12 mouse cellular contexts compared by ENCODE assay signal in genomic region chr1:133118127-133118526, GRCm38 (mm10). TPM values are rescaled to one million over a fixed set of nuclear protein-coding genes. Genes with fewer than 3 reads are reported as not detected.
DNase-seq lines count a peak whose midpoint lies in the region; ATAC-seq lines count a peak whose summit lies in the region.
"Had no signal": no experiment of that assay in that cellular context is flagged by ENCODE, and none has a peak within 500 bp of the region (broad histone marks: within the 10 kb centered on the region; RNA-seq: fewer than 3 reads in every experiment).

No protein-coding gene starts in this region.

- H3K9ac ChIP-seq in midbrain, embryonic 11.5 days (ENCODE audit: low read length) = no peak overlapping the region
- H3K9ac ChIP-seq: hindbrain, embryonic 15.5 days had no signal

- no peaks in the 10 kb centered on the region for H3K36me3 ChIP-seq in midbrain, embryonic 11.5 days (ENCODE audit: control insufficient read depth, insufficient read depth, low read length)
- H3K36me3 ChIP-seq: hindbrain, embryonic 15.5 days had no signal

- peak; percentile 7 to 68; a peak in 1 of 4 replicates for ATAC-seq in hematopoietic stem cell, adult 5-6 weeks (replicated peaks in 1 of 2; ENCODE audit: insufficient read depth in 1 of 2, low FRiP score in 2 of 2, low TSS enrichment in 1 of 2, low read depth in 1 of 2, poor library complexity in 2 of 2, severe bottlenecking in 2 of 2)
- no peak for ATAC-seq in midbrain, embryonic 11.5 days (ENCODE audit: low FRiP score)
- ATAC-seq: Patski had no signal

- H3K4me1 ChIP-seq in midbrain, embryonic 11.5 days (ENCODE audit: control insufficient read depth, insufficient read depth, low read length) = no peaks in the 10 kb centered on the region
- H3K4me1 ChIP-seq: hindbrain, embryonic 15.5 days had no signal

- H3K27ac ChIP-seq in midbrain, embryonic 11.5 days (ENCODE audit: low read depth, low read length) = no peak overlapping the region
- H3K27ac ChIP-seq: hindbrain, embryonic 15.5 days had no signal

- H3K27me3 ChIP-seq in midbrain, embryonic 11.5 days (ENCODE audit: control insufficient read depth, insufficient read depth, low read length) = no peaks in the 10 kb centered on the region
- H3K27me3 ChIP-seq: hindbrain, embryonic 15.5 days; megakaryocyte, embryonic 14.5 days; Patski had no signal

- H3K4me2 ChIP-seq in midbrain, embryonic 11.5 days = no peak overlapping the region
- H3K4me2 ChIP-seq: hindbrain, embryonic 15.5 days had no signal

- 93% methylated on average over 5 of the region's 5 CpGs for WGBS in midbrain, embryonic 11.5 days

- DNase-seq in spleen, postnatal 36 days (ENCODE audit: low spot score in 2 of 2) = peak; percentile 15 to 53
- no peak for DNase-seq in spleen, adult 12 weeks (ENCODE audit: low spot score)
- peak; percentile 71 for DNase-seq in lung, postnatal 10 days
- no peak for DNase-seq in kidney, postnatal 36 days
- DNase-seq in right cerebral cortex, postnatal 4 days = no peak
- DNase-seq in layer of hippocampus, adult 11-12 months (ENCODE audit: low spot score) = no peak
- no peak for DNase-seq in midbrain, embryonic 11.5 days (ENCODE audit: low spot score, missing footprints)
- DNase-seq: gastrocnemius, postnatal 10 days had no signal

- no peak overlapping the region for H3K4me3 ChIP-seq in midbrain, embryonic 11.5 days (ENCODE audit: low read depth, low read length)
- H3K4me3 ChIP-seq: hindbrain, embryonic 15.5 days had no signal

- H3K9me3 ChIP-seq in midbrain, embryonic 11.5 days (ENCODE audit: control insufficient read depth, low read length) = no peaks in the 10 kb centered on the region
- H3K9me3 ChIP-seq: hindbrain, embryonic 15.5 days had no signal

RNA-seq across cellular contexts. Expression of gene Ppp1r15b, which starts 12.8 kb away (rescaled TPM):
- 82.9 and 85.7 TPM in 2 replicates for total RNA-seq in hematopoietic stem cell, adult 5-6 weeks (2017)
- polyA plus RNA-seq in midbrain, embryonic 11.5 days (2014; fragmentation: Nextera tagmentation; extraction: Ambion mirVana) = 49.5 and 53.0 TPM in 2 replicates

RNA-seq across cellular contexts. Expression of gene Plekha6, which starts 45.9 kb away (rescaled TPM):
- total RNA-seq in hematopoietic stem cell, adult 5-6 weeks (2017) = 4.4 and 7.6 TPM in 2 replicates
- polyA plus RNA-seq in midbrain, embryonic 11.5 days (2014; fragmentation: Nextera tagmentation; extraction: Ambion mirVana) = 15.7 and 17.0 TPM in 2 replicates

Comparison
In these comparisons a context has a peak if more than half of its experiments do, and no peak if none do; other contexts are left out.
1. DNase-seq: peak in spleen, postnatal 36 days (2 of 2) and lung, postnatal 10 days (single experiment); none in spleen, adult 12 weeks (single experiment), kidney, postnatal 36 days (0 of 2), right cerebral cortex, postnatal 4 days (single experiment), layer of hippocampus, adult 11-12 months (single experiment) and midbrain, embryonic 11.5 days (single experiment).